Mouse (Mus musculus) CH12.LX (cell line): ENCODE measurements around the gene Nrros. TPM values are rescaled to one million over a fixed set of nuclear protein-coding genes. Genes with fewer than 3 reads are reported as not detected.
A peak's percentile ranks its signal among the peaks of the same experiment; 100 is the strongest.
"Not testable (repeated sequence)": the region's sequence is repeated elsewhere in the genome, so short reads cannot be mapped to it uniquely, and the experiment has no call there.

Source experiments
- DNase-seq: peaks from one replicate; pipeline ENCODE4 v3.0.0-alpha.2; 2013; ENCODE audit errors: extremely low read depth
- H3K27ac ChIP-seq: 2 replicates; pipeline ENCODE4 v1.5.1; 2012; ENCODE audit warnings: low read depth, mild to moderate bottlenecking, control low read depth, moderate library complexity; ENCODE audit not compliant: insufficient read depth
- H3K27me3 ChIP-seq: replicated peaks from 2 replicates; pipeline ENCODE3; 2012; ENCODE audit warnings: inconsistent platforms
- H3K36me3 ChIP-seq, 2 experiments: replicated peaks in 1 of 2; 2 replicates each; pipeline versions ENCODE3 to v1.6.1; 2012; ENCODE audit warnings: inconsistent platforms in 1 of 2, low read length in 1 of 2, mild to moderate bottlenecking in 1 of 2, mixed read lengths in 1 of 2, moderate library complexity in 1 of 2; ENCODE audit not compliant: control insufficient read depth in 1 of 2, insufficient read depth in 1 of 2
- H3K4me1 ChIP-seq, 2 experiments: 2 replicates each; pipeline ENCODE4 v1.6.1; 2012; ENCODE audit warnings: inconsistent platforms in 1 of 2, moderate library complexity in 1 of 2; ENCODE audit not compliant: insufficient read depth in 2 of 2, control insufficient read depth in 1 of 2
- H3K4me2 ChIP-seq: 2 replicates; pipeline ENCODE4 v1.6.1; 2012; ENCODE audit warnings: low read depth, mild to moderate bottlenecking, control low read depth; ENCODE audit not compliant: poor library complexity, insufficient read depth, severe bottlenecking
- H3K4me3 ChIP-seq, 3 experiments: fragments of 150-350 bp in 1 of 3; sonication (generic) in 1 of 3; replicated peaks in 1 of 3; 2 replicates each; pipeline versions ENCODE3 to v1.5.1; 2011 to 2012; ENCODE audit warnings: low read depth in 2 of 3, low read length in 2 of 3, mild to moderate bottlenecking in 2 of 3, moderate library complexity in 2 of 3, control low read depth in 1 of 3, improper control_type of control experiment in 1 of 3, inconsistent platforms in 1 of 3, mixed read lengths in 1 of 3; ENCODE audit not compliant: poor library complexity in 1 of 3
- H3K79me2 ChIP-seq: replicated peaks from 2 replicates; pipeline ENCODE4 v1.6.1; 2012; ENCODE audit warnings: mild to moderate bottlenecking, moderate library complexity; ENCODE audit not compliant: control insufficient read depth, poor library complexity, insufficient read depth, severe bottlenecking; ENCODE audit errors: extremely low read depth
- H3K9ac ChIP-seq: 2 replicates; pipeline ENCODE4 v1.6.1; 2012; ENCODE audit warnings: low read depth, mild to moderate bottlenecking, control low read depth, moderate library complexity; ENCODE audit not compliant: insufficient read depth
- H3K9me3 ChIP-seq: replicated peaks from 2 replicates; pipeline ENCODE3; 2012; ENCODE audit warnings: low read length, inconsistent platforms, mixed read lengths
- BHLHE40 ChIP-seq: IDR thresholded peaks from 2 replicates; pipeline ENCODE4 v1.6.1; 2011; ENCODE audit warnings: mild to moderate bottlenecking, low read depth, low read length, improper control_type of control experiment
- CHD1 ChIP-seq: IDR thresholded peaks from 2 replicates; pipeline ENCODE4 v1.6.1; 2012; ENCODE audit warnings: low read depth, low read length, improper control_type of control experiment, inconsistent platforms
- CHD2 ChIP-seq: IDR thresholded peaks from 2 replicates; pipeline ENCODE4 v1.6.1; 2011; ENCODE audit warnings: low read length, improper control_type of control experiment
- CTCF ChIP-seq, 2 experiments: IDR thresholded peaks in 1 of 2; conservative IDR thresholded peaks in 1 of 2; 2 replicates each; pipeline ENCODE4 v1.5.1; 2011 to 2012; ENCODE audit warnings: low read depth in 2 of 2, low read length in 2 of 2, improper control_type of control experiment in 1 of 2, inconsistent platforms in 1 of 2, mild to moderate bottlenecking in 1 of 2, moderate library complexity in 1 of 2
- ELF1 ChIP-seq: IDR thresholded peaks from 2 replicates; pipeline ENCODE4 v1.6.1; 2014; ENCODE audit warnings: low read depth, mild to moderate bottlenecking, inconsistent platforms, low read length, improper control_type of control experiment
- ETS1 ChIP-seq: conservative IDR thresholded peaks from 2 replicates; pipeline ENCODE4 v1.6.1; 2012; ENCODE audit warnings: low read depth, mild to moderate bottlenecking, inconsistent platforms, low read length, improper control_type of control experiment, moderate library complexity
- GABPA ChIP-seq: IDR thresholded peaks from 2 replicates; pipeline ENCODE4 v1.6.1; 2012; ENCODE audit warnings: low read depth, low read length, improper control_type of control experiment, inconsistent platforms; ENCODE audit not compliant: insufficient replicate concordance
- IRF4 ChIP-seq: IDR thresholded peaks from 2 replicates; pipeline ENCODE4 v1.6.1; 2014; ENCODE audit warnings: low read depth, mild to moderate bottlenecking, inconsistent platforms, low read length, improper control_type of control experiment
- JUN ChIP-seq: IDR thresholded peaks from 2 replicates; pipeline ENCODE4 v1.6.1; 2011; ENCODE audit warnings: low read depth, mild to moderate bottlenecking, low read length, improper control_type of control experiment, moderate library complexity; ENCODE audit not compliant: insufficient read depth
- JUND ChIP-seq: conservative IDR thresholded peaks from 2 replicates; pipeline ENCODE4 v1.6.1; 2011; ENCODE audit warnings: low read depth, low read length, improper control_type of control experiment
- KAT2A ChIP-seq: IDR thresholded peaks from 2 replicates; pipeline ENCODE4 v1.6.1; 2012; ENCODE audit warnings: low read length, improper control_type of control experiment, inconsistent platforms; ENCODE audit not compliant: insufficient replicate concordance
- MAX ChIP-seq: IDR thresholded peaks from 2 replicates; pipeline ENCODE4 v1.6.1; 2011; ENCODE audit warnings: low read length, improper control_type of control experiment
- MAZ ChIP-seq: IDR thresholded peaks from 2 replicates; pipeline ENCODE4 v1.6.1; 2012; ENCODE audit warnings: low read depth, mild to moderate bottlenecking, inconsistent platforms, low read length, improper control_type of control experiment, moderate library complexity
- MEF2A ChIP-seq: IDR thresholded peaks from 2 replicates; pipeline ENCODE4 v1.6.1; 2014; ENCODE audit warnings: low read depth, mild to moderate bottlenecking, inconsistent platforms, low read length, improper control_type of control experiment, borderline replicate concordance
- MXI1 ChIP-seq: IDR thresholded peaks from 2 replicates; pipeline ENCODE4 v1.6.1; 2011; ENCODE audit warnings: mild to moderate bottlenecking, low read depth, low read length, improper control_type of control experiment
- NELFE ChIP-seq: IDR thresholded peaks from 2 replicates; pipeline ENCODE4 v1.6.1; 2011; ENCODE audit warnings: low read depth, low read length, improper control_type of control experiment
- NRF1 ChIP-seq: IDR thresholded peaks from 2 replicates; pipeline ENCODE4 v1.6.1; 2014; ENCODE audit warnings: low read depth, mild to moderate bottlenecking, inconsistent platforms, low read length, improper control_type of control experiment, moderate library complexity
- POLR2A ChIP-seq: IDR thresholded peaks from 2 replicates; pipeline ENCODE4 v1.6.1; 2011; ENCODE audit warnings: low read depth, mild to moderate bottlenecking, improper control_type of control experiment, low read length
- POLR2AphosphoS2 ChIP-seq: IDR thresholded peaks from 2 replicates; pipeline ENCODE4 v1.6.1; 2011; ENCODE audit warnings: low read depth, low read length, improper control_type of control experiment
- RAD21 ChIP-seq: IDR thresholded peaks from 2 replicates; pipeline ENCODE4 v1.6.1; 2011; ENCODE audit warnings: low read depth, mild to moderate bottlenecking, low read length, improper control_type of control experiment, moderate library complexity
- RCOR1 ChIP-seq: conservative IDR thresholded peaks from 2 replicates; pipeline ENCODE4 v1.6.1; 2012; ENCODE audit warnings: low read depth, mild to moderate bottlenecking, inconsistent platforms, low read length, improper control_type of control experiment
- TBP ChIP-seq: conservative IDR thresholded peaks from 2 replicates; pipeline ENCODE4 v1.6.1; 2011; ENCODE audit warnings: low read depth, low read length, improper control_type of control experiment
- UBTF ChIP-seq: IDR thresholded peaks from 2 replicates; pipeline ENCODE4 v1.6.1; 2012; ENCODE audit warnings: low read depth, mild to moderate bottlenecking, inconsistent platforms, low read length, improper control_type of control experiment, moderate library complexity
- ZC3H11A ChIP-seq: IDR thresholded peaks from 2 replicates; pipeline ENCODE4 v1.6.1; 2012; ENCODE audit warnings: low read depth, mild to moderate bottlenecking, inconsistent platforms, low read length, improper control_type of control experiment
- ZKSCAN1 ChIP-seq: IDR thresholded peaks from 2 replicates; pipeline ENCODE4 v1.6.1; 2012; ENCODE audit warnings: low read depth, inconsistent platforms, low read length, improper control_type of control experiment, borderline replicate concordance
- dilution Hi-C: fragments of 300-500 bp; cut with MboI; formaldehyde crosslinking; loops from 2 replicates; pipeline ENCODE4 v1.14.3; 2020; ENCODE audit warnings: low sequenced_read_pairs; ENCODE audit not compliant: extremely low pct_unique_long_range_greater_than_20kb, extremely low pct_ligation_motif_present
- in situ Hi-C: fragments of 300-500 bp; cut with MboI; formaldehyde crosslinking; loops from 3 replicates; pipeline ENCODE4 v1.14.3; 2019; ENCODE audit warnings: low sequenced_read_pairs, low pct_ligation_motif_present, low pct_unique_long_range_greater_than_20kb, mixed read lengths
- polyA plus RNA-seq: library from polyadenylated mRNA; unstranded; fragments of >175 nt; gene quantifications from 2 replicates; pipeline ENCODE4 v1.2.1, GENCODE M21; 2012; ENCODE audit warnings: low read depth; ENCODE audit not compliant: insufficient read length
- total RNA-seq, 2 experiments: library from RNA; depleted of rRNA; stranded (reverse); fragments of 300-350 nt in 1 of 2; fragments of >200 nt in 1 of 2; gene quantifications; 2 replicates each; pipeline ENCODE4 v1.2.3; 2012 to 2014

The Nrros gene
- total and polyA plus RNA-seq, 3 experiments, result 49.6 to 71.0 (median 64.3) TPM

- TF ChIP-seq POLR2AphosphoS2, result peak; percentile 53; the same call in 1 of the 2 replicates
- peak; percentile 13; the same call in 1 of the 2 replicates for TF ChIP-seq UBTF
- TF ChIP-seq JUND, result no peak
- peak; percentile 93 for TF ChIP-seq MXI1
- no peak for TF ChIP-seq CHD2
- no peak for TF ChIP-seq KAT2A
- TF ChIP-seq ETS1, result no peak
- no peak for TF ChIP-seq RAD21
- no peak for TF ChIP-seq ZKSCAN1
- TF ChIP-seq CTCF (conservative IDR thresholded peaks at IDR 0.05 in 1 of 2, IDR thresholded peaks at IDR 0.05 in 1 of 2; ENCODE audit: low read depth in 2 of 2, low read length in 2 of 2), result no peak
- TF ChIP-seq GABPA, result no peak
- no peak for TF ChIP-seq RCOR1
- no peak for TF ChIP-seq JUN
- TF ChIP-seq CHD1, result no peak
- no peak for TF ChIP-seq ZC3H11A
- TF ChIP-seq IRF4, result no peak
- no peak for TF ChIP-seq BHLHE40
- peak; percentile 94 for TF ChIP-seq NRF1
- peak; percentile 55; the same call in 1 of the 2 replicates for TF ChIP-seq TBP
- TF ChIP-seq, all 38 proteins: peak for 14
Observed at GRCm38 (mm10) chr16:32099638-32100150, 65.7 kb downstream of the Nrros start, which contains the start of the genes Pigx and Cep19 (continued).

- Histone ChIP-seq H3K27ac (no peak overlapping the region), H3K27me3 (no peaks in the 10 kb centered on the region), H3K4me3 (peak overlapping the region; percentile 77 to 99 (median 89)), H3K4me1 (peaks cover 2 to 15% of the 10 kb centered on the region in 2 experiments; a peak in 3 of 4 replicates), H3K36me3 (peaks cover 8 to 35% of the 10 kb centered on the region in 2 experiments), H3K9ac (peak overlapping the region; percentile 71), H3K9me3 (peaks cover 3% of the 10 kb centered on the region), H3K79me2 (no peaks in the 10 kb centered on the region), H3K4me2 (peak overlapping the region; percentile 58)
- in situ Hi-C loops, result no loop called here
- dilution Hi-C loops, result no loop called here
- TF ChIP-seq POLR2AphosphoS2 (0 out of 2 replicates have a peak, but pooled peaks have one; percentile 0), POLR2A (no peak), NELFE (no peak), KAT2A (no peak), UBTF (peak; percentile 56; the same call in 1 of the 2 replicates), CHD2 (0 out of 2 replicates have a peak, but pooled peaks have one; percentile 4), CHD1 (no peak), ETS1 (no peak), MAX (peak; percentile 16; the same call in 1 of the 2 replicates), MAZ (no peak), IRF4 (no peak), ELF1 (no peak), MEF2A (no peak), MXI1 (no peak; the same call in 1 of the 2 replicates)
- no peak for DNase-seq
Observed at GRCm38 (mm10) chr16:32098897-32099637, 66.3 kb downstream of the Nrros start.

GRCm38 (mm10) chr16:32097757-32098156 lies 67.6 kb downstream of the Nrros start:
- H3K9me3 ChIP-seq, DNase-seq, H3K27ac ChIP-seq, in situ Hi-C loops, H3K27me3 ChIP-seq, H3K79me2 ChIP-seq, dilution Hi-C loops, H3K9ac ChIP-seq, H3K4me2 ChIP-seq, H3K4me3 ChIP-seq: not testable (repeated sequence)
- Histone ChIP-seq H3K36me3 (peaks cover 4 to 27% of the 10 kb centered on the region in 2 experiments), H3K4me1 (peaks cover 2 to 15% of the 10 kb centered on the region in 2 experiments; a peak in 3 of 4 replicates)
